Mouse (Mus musculus): ENCODE measurements around the gene Ssxb9. TPM values are rescaled to one million over a fixed set of nuclear protein-coding genes. Genes with fewer than 3 reads are reported as not detected.

Gene Ssxb9
- not detected for polyA plus RNA-seq (2012; fragmentation: generic; extraction: Trizol)

GRCm38 (mm10) chrX:8366678-8367077 lies at the start of gene Ssxb9:
Gene Ssxb9, plus strand, starts transcription at chrX:8366978.

GRCm38 (mm10) chrX:8327124-8327523 lies 39.7 kb upstream of the Ssxb9 start, which contains the start of gene Ssxb10:
Gene Ssxb10, plus strand, starts transcription at chrX:8327424.

GRCm38 (mm10) chrX:8413005-8413404 lies 46.2 kb downstream of the Ssxb9 start, which contains the start of gene Ssxb1:
Gene Ssxb1, plus strand, starts transcription at chrX:8413305.

Other genes starting within 250 kb of the Ssxb9 start
- 10 to 100 TPM in 1 of 2 experiments, 1 to 10 TPM in 1; 1.4 to 22.3 TPM for gene Wdr13, start 234.1 kb upstream of the Ssxb9 start, polyA plus RNA-seq (2012; fragmentation: generic; extraction: Trizol)
- gene Rbm3, start 221.1 kb upstream of the Ssxb9 start, polyA plus RNA-seq (2012; fragmentation: generic; extraction: Trizol), result 100 to 1,000 TPM; 161 to 371 TPM
- gene Tbc1d25, start 190.8 kb upstream of the Ssxb9 start, polyA plus RNA-seq (2012; fragmentation: generic; extraction: Trizol), result 10 to 100 TPM in 1 of 2 experiments, 1 to 10 TPM in 1; 9.5 to 12.6 TPM
- gene Ebp, start 173.5 kb upstream of the Ssxb9 start, polyA plus RNA-seq (2012; fragmentation: generic; extraction: Trizol), result 100 to 1,000 TPM in 1 of 2 experiments, 10 to 100 TPM in 1; 70.6 to 123 TPM
- 10 to 100 TPM in 1 of 2 experiments, 1 to 10 TPM in 1; 3.4 to 15.7 TPM for gene Porcn, start 160.5 kb upstream of the Ssxb9 start, polyA plus RNA-seq (2012; fragmentation: generic; extraction: Trizol)
- gene Ftsj1, start 114.6 kb upstream of the Ssxb9 start, polyA plus RNA-seq (2012; fragmentation: generic; extraction: Trizol), result 10 to 100 TPM; 19.7 to 34.4 TPM
- gene Slc38a5, start 95.8 kb upstream of the Ssxb9 start, polyA plus RNA-seq (2012; fragmentation: generic; extraction: Trizol), result not detected
- gene Ssxb10, start 39.6 kb upstream of the Ssxb9 start, polyA plus RNA-seq (2012; fragmentation: generic; extraction: Trizol), result not detected
- gene Ssxb1, start 46.3 kb downstream of the Ssxb9 start, polyA plus RNA-seq (2012; fragmentation: generic; extraction: Trizol), result not detected
- not detected for gene Ssxb2, start 94.7 kb downstream of the Ssxb9 start, polyA plus RNA-seq (2012; fragmentation: generic; extraction: Trizol)
- gene Gm14459, start 158.0 kb downstream of the Ssxb9 start, polyA plus RNA-seq (2012; fragmentation: generic; extraction: Trizol), result not detected
- not detected for gene Ssxb6, start 181.3 kb downstream of the Ssxb9 start, polyA plus RNA-seq (2012; fragmentation: generic; extraction: Trizol)
- gene Ssxb3, start 224.8 kb downstream of the Ssxb9 start, polyA plus RNA-seq (2012; fragmentation: generic; extraction: Trizol), result not detected